Mouse (Mus musculus) cerebellum, postnatal 10 days (tissue): Measurements from ENCODE around the gene Otub2.
"Not testable (repeated sequence)": the region's sequence is repeated elsewhere in the genome, so short reads cannot be mapped to it uniquely, and the experiment has no call there.

ENCODE experiments used
- DNase-seq, 2 experiments: peaks; one replicate each; pipeline ENCODE4 v3.0.0; 2021; ENCODE audit warnings: mixed read lengths in 2 of 2

Gene Otub2

GRCm38 (mm10) chr12:103373530-103374236, 14.8 kb upstream of the Otub2 start:
- no peak for DNase-seq

GRCm38 (mm10) chr12:103376124-103376523, 12.4 kb upstream of the Otub2 start:
- peak; percentile 43 to 45 for DNase-seq

DNA sequence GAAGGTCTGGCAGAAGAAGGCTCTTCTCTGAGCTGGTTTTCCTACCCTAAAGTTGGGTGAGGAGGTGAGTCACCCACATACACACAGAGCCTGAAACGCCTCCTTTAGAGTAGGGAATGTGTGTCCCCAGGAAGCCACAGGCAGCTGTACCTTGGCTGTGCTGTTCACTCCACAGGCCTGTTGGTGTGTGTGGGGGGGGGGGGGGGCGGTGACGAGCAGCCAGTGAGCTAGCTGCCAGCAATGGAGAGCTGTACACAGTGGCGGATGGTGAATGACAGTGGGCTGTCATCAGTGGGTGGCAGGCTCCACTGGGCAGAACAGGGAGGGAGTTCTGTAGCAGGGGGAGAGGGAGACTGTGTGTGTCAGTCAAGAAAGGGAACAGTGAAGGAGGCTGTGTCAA, 11.7 kb upstream of the Otub2 start:
- no peak for DNase-seq

GRCm38 (mm10) chr12:103380226-103380625, 8.3 kb upstream of the Otub2 start:
- DNase-seq = no peak

GRCm38 (mm10) chr12:103389348-103389727, 856 bp downstream of the Otub2 start:
- no peak for DNase-seq

DNA sequence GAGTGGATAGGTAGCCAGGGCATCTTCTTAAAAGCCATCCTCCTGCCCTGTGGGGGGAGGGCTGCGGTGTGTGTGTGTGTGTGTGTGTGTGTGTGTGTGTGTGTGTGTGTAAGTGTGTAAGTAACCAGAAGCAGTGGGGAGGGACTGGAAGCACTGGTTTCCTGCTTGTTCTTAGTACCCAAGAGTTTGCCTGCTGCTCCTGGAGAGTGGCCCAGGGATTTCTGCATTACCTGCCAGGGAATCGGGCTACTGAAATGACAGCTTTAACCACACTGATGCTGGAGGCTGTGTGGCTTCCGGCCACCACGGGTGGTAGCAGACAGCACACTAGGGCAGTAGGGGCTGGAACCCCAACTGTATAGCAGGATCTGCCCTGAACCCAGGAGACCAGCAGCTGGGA, 1.5 kb downstream of the Otub2 start:
- DNase-seq = peak; percentile 42 to 47

GRCm38 (mm10) chr12:103391098-103391497, 2.6 kb downstream of the Otub2 start:
- no peak for DNase-seq

DNA sequence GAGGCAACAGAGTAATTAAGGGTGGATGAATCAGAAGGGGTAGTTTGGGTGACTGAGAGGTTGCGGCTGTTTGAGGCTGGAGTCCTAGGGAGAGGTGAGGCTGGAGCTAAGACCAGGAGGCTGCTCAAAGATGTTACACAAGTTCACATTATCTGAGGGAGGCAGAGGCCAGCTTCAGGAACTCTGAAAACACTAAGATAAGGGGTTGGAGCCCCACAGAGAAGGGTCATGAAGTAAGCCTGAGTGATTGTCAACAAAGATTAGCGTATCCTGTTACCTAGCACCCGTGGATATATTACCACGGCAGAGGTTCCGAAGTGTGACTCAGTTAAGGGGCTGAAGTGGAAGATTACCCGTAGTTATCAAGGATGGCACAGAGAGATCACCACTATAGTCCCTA, 5.0 kb downstream of the Otub2 start:
- DNase-seq = no peak

DNA sequence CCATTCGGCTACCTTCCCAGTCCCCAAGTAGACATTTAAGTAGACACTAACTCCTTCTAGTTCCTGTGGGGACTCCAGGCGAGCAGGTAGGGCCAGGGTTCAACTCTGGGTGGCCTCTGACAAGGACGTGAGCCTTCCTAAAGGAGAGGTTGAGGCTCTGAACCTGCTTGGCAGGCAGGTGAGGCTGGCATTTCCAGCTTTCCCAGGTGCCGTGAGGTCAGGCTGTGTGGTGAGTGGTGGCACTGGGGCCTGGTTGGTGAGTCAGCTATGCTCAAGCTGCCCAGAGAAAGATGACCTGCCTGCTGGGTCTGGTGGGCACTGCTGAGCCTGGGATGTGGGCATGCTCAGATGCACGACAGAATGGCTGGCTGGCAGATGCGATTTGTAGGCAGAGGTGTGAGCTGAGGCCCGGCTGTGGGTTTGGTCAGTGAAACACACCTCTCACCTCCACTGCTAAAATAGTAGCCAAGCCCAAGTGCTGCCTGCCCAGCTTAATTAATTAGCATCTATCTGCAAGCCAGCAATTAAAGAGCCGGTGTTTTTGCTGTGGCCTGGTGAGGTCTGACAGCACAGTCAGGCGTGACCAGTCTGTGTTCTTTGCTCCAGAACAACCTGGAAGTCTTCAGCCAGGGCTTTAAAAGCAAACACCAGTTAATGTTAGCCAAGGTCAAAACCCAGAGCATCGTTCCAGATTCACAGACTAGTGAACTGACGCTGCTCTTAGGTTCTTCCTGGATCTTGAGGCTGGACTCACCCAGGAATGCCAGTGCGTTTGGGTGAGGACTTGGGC, 7.2 kb downstream of the Otub2 start:
- DNase-seq = no peak

DNA sequence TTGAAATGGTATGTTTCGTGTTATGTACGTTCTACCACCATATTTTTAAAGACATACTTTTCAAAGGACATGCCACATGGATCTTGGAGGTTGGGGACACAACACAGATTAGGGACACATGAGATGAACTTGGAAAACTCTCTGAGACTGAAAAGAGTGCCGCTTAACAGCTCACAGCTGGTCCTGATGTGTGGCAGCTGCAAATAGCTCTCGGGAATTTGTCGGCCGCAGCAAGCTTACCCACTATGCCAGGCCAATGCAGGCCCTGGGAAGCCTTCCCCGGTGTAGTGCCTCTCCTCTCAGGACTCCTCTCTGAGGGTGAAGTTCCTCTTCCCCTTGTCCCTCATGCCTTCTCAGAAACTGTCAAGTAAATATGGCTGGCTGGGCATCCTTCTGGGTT, 8.3 kb downstream of the Otub2 start:
- DNase-seq = no peak

GRCm38 (mm10) chr12:103404131-103404530, 15.6 kb downstream of the Otub2 start:
- no peak for DNase-seq

- DNase-seq = no peak
Measured at GRCm38 (mm10) chr12:103407720-103408119, 19.2 kb downstream of the Otub2 start, which contains the start of gene 9330161L09Rik. Gene 9330161L09Rik, minus strand, starts transcription at chr12:103407820.

DNA sequence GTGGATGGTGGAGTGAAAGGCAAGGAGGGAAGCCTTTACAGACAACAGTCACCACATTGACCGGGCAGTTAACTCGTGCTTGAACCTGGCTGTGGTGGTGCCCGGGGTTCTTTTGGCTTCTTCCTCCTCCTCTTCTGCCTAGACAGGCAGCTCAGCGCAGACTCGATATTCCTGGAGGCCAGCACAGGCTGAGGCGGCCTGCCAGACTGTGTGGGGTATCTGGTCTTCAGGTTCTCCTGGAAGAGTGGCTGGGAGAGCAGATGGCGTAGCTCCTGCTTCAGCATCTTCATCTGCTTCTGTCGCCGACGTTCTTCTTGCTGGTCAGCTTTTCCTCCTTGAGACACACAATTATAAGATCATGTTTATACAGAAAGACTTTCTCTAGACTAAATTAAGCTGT, 19.7 kb downstream of the Otub2 start:
- DNase-seq = peak; percentile 55 to 64

- peak; percentile 12 to 21 for DNase-seq
Measured at GRCm38 (mm10) chr12:103425016-103425728, 36.7 kb downstream of the Otub2 start.

DNA sequence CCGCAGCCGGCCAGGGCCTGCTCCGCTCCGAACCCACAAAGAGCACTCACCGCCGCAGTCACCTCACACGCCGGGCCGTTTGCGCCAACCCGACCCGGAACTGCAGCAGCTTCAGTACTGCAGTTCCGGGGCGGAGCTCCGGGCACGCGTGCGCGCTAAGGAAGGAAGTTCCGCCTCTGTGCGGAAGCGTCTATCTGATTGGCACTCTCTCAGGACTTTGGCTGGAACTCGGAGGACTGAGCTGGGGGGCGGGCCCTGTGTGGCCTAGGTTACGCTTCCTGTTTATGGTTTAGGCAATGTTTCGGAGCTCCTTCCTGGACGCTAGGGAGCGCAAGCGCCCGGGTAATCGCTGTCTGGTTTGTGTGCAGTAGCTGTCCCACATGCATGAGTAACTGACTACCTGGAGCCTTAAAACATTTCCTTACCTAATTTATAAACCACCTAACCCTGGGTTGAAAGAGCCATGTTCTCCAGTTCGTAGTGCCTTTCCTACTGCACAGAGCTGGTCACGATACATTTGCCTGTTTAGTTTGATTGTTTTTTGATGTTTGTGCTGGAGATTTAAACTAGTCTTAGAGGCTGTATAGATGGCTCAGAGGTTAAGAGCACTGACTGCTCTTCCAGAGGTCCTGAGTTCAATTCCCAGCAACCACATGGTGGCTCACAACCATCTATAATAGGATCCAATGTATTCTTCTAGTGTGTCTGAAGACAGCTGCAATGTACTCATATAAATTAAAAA, 37.4 kb downstream of the Otub2 start, which contains the start of gene Ddx24:
Gene Ddx24 (minus strand): TSS at position 102 of the 742 bp plus-strand sequence.
- DNase-seq = peak; percentile 97 to 98

DNA sequence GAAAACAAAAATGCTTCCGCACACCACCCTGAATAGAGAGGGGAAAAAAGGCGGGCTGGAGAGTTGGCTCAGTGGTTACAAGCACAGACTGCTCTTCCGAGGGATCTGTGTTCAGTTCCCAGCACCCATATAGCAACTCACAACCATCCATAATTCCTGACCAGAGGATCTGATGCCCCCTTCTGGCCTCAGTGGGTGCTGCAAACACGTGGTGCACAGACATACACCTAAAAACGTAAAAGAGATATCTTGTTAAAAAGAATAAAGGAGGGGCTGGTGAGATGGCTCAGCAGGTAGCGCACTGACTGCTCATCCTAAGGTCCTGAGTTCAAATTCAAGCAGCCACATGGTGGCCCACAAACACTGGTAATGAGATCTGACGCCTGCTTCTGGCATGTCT, 38.2 kb downstream of the Otub2 start:
- DNase-seq = peak; percentile 32 to 36

- no peak for DNase-seq
Measured at GRCm38 (mm10) chr12:103433430-103433829, 44.9 kb downstream of the Otub2 start.

DNA sequence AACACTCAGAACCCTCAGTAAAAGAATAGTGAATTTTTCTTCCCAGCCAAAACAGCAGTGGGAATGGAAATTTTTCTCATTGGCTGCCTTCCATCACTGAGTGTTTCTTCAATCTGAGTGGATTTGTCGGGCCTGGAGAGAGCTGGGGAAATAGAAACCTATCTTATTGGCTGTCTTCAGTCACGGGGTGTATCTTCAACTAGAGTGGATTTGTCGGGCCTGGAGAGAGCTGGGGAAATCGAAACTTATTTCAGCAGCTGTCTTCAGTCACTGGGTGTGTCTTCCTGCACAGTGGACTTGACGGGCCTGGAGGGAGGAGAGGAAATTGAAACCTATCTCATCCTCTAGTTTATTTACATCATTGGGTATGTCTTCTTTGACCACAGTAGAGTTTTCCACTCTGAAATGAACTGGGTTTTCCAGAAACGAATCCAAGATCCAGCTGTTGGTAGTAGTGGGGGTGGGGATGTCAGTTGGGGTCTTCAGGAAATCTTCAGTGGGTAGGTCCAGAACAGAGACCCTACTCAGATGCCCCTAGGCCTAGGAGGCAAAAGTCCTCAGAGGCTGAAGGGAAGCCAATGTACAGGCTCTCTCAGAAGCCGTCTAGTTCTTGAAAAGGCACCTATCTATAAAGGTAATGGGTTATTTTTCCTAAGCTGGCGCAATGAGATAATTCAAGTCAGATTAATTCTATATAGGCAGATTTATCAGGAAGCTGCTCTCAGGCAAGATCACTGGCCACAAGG, 45.7 kb downstream of the Otub2 start, which contains the start of gene Ifi27:
Gene Ifi27 (plus strand): TSS at position 226 of the 746 bp plus-strand sequence.
- peak; percentile 7 to 22 for DNase-seq

DNA sequence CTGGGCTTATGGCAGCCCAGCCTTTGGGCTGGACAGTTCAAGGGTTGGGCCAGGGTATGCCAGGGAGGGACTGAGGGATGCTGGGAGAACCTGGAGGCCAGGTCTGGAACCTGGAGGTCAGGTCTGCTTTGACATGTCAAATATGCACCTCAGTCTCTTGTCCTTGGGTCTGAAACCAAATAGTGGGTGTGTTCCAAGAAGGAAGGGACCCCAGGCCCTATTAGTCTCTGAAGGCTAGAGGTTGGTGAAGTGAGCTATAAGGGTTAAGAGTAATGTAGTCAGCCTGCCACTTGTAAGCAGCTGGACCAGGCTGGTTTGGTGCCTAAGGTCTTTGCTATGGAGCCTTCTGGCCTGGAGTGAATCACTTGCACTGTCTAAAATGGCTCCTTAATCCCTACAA, 46.4 kb downstream of the Otub2 start:
- no peak for DNase-seq

DNA sequence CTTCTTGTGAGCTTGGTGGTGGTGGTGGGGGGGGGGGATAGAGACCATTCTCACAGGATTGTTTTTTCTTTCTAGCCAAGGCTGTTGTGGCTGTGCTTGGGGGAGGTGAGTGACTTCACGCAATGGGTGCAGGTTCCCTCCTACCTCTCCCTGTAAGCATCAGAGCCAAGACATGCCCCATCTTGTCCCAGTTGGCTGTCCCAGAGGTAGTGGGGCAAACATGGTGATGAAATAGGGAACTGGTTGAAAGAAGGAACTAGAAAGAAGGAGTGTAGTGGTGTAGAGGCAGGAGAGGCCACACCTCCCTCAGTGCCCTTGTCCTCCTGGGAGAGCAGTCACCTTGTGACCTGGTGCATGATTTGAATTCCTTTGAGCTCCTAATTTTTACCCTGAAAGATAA, 49.1 kb downstream of the Otub2 start:
- no peak for DNase-seq

GRCm38 (mm10) chr12:103443524-103443923, 55.0 kb downstream of the Otub2 start, which contains the start of gene Ifi27l2a:
Gene Ifi27l2a, minus strand, starts transcription at chr12:103443680.
- DNase-seq = no peak

GRCm38 (mm10) chr12:103444261-103444660, 55.8 kb downstream of the Otub2 start:
- DNase-seq = not testable (repeated sequence)
